In the genomic region with DNA sequence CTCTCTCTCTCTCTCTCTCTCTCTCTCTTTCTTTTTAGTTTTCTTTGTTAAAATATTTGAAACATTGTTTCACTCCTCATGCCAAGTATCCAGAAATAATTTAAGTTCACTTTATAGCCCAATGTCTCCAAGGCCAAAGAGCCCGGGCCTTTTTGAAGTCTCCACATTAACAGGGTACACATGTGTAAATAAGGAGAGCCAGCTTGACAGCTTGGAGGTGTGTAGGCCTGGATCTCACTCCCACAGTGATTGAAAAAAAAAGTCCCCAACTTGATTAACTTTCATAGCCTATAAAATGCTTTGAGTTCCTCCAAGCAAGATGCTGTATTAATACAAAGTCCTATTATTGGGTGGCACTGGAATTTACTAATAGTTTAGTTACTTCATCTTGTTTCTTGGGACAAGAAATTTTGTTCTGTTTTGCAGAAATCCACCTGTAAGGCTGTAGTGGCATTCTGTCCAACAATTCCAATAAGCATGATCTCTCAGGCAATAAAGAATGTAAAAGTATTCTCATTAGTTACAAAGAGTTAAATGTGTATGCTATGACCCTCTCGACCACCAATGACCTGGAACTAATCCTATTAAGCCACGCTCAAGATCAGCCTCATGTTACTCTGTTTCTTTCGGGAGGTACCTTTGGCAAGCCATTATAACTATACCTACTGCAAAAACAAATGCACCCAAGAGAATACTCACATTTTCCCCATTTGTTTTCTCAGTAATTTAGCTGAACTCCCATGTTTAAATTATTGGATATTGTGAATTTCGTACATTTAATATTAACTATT, we compare ENCODE assay signal across 21 mouse cellular contexts.
DNase-seq lines count a peak whose midpoint lies in the region; ATAC-seq lines count a peak whose summit lies in the region.
"Had no signal": no experiment of that assay in that cellular context is flagged by ENCODE, and none has a peak within 500 bp of the region (broad histone marks: within the 10 kb centered on the region; RNA-seq: fewer than 3 reads in every experiment).

No protein-coding gene starts in this region.

- no peak overlapping the region for H3K4me3 ChIP-seq in heart, embryonic 10.5 days
- H3K4me3 ChIP-seq in limb, embryonic 11.5 days (ENCODE audit: low read depth, low read length) = no peak overlapping the region
- H3K4me3 ChIP-seq: embryonic facial prominence, embryonic 15.5 days; erythroblast, embryonic 14.5 days; forebrain, embryonic 10.5 days; gastrocnemius, adult 2 months; hindbrain, embryonic 12.5 days had no signal

- H3K27ac ChIP-seq in heart, embryonic 10.5 days = no peak overlapping the region
- no peak overlapping the region for H3K27ac ChIP-seq in limb, embryonic 11.5 days (replicated peaks; ENCODE audit: low read depth, low read length)
- H3K27ac ChIP-seq: embryonic facial prominence, embryonic 15.5 days; forebrain, embryonic 10.5 days; gastrocnemius, adult 2 months; hindbrain, embryonic 12.5 days had no signal

- H3K9me3 ChIP-seq in heart, embryonic 10.5 days = no peaks in the 10 kb centered on the region
- no peaks in the 10 kb centered on the region for H3K9me3 ChIP-seq in limb, embryonic 11.5 days (ENCODE audit: control insufficient read depth, low read length)
- H3K9me3 ChIP-seq: embryonic facial prominence, embryonic 15.5 days; forebrain, embryonic 10.5 days; hindbrain, embryonic 12.5 days had no signal

- H3K27me3 ChIP-seq in heart, embryonic 10.5 days (ENCODE audit: insufficient read depth, poor library complexity, severe bottlenecking) = no peaks in the 10 kb centered on the region
- H3K27me3 ChIP-seq in limb, embryonic 11.5 days (ENCODE audit: control insufficient read depth, insufficient read depth, low read length) = no peaks in the 10 kb centered on the region
- H3K27me3 ChIP-seq: embryonic facial prominence, embryonic 15.5 days; hindbrain, embryonic 12.5 days had no signal

- H3K36me3 ChIP-seq in heart, embryonic 10.5 days = no peaks in the 10 kb centered on the region
- no peaks in the 10 kb centered on the region for H3K36me3 ChIP-seq in limb, embryonic 11.5 days (ENCODE audit: control insufficient read depth, insufficient read depth, low read length)
- H3K36me3 ChIP-seq: embryonic facial prominence, embryonic 15.5 days; forebrain, embryonic 10.5 days; hindbrain, embryonic 12.5 days had no signal

- peak; percentile 2 for DNase-seq in heart, adult 11 months
- DNase-seq in heart, embryonic 10.5 days (ENCODE audit: low spot score) = no peak
- DNase-seq in embryo, embryonic 10.5 days (ENCODE audit: low spot score) = peak; percentile 56
- no peak for DNase-seq in limb, embryonic 11.5 days (ENCODE audit: low spot score)
- peak; percentile 29 for DNase-seq in mesoderm, embryonic 11.5 days (ENCODE audit: low read depth, low spot score)
- no peak for DNase-seq in kidney, adult 11 months
- DNase-seq: adrenal gland, postnatal 14 days; cerebellum, adult 11-12 months; cerebellum, adult 9-11 months; cerebellum, postnatal 36 days; gastrocnemius, adult 2 months; gastrocnemius, postnatal 25 days; heart, postnatal 10 days; heart, postnatal 4 days had no signal

- H3K4me2 ChIP-seq in limb, embryonic 11.5 days (ENCODE audit: low read depth, severe bottlenecking) = no peak overlapping the region
- H3K4me2 ChIP-seq: embryonic facial prominence, embryonic 15.5 days; hindbrain, embryonic 12.5 days had no signal

- H3K4me1 ChIP-seq in heart, embryonic 10.5 days = no peaks in the 10 kb centered on the region
- 0 out of 2 replicates have a peak, but pooled peaks cover 3% of the 10 kb centered on the region for H3K4me1 ChIP-seq in limb, embryonic 11.5 days (ENCODE audit: control insufficient read depth, insufficient read depth, low read length)
- H3K4me1 ChIP-seq: embryonic facial prominence, embryonic 15.5 days had no signal

- no peak overlapping the region for H3K9ac ChIP-seq in limb, embryonic 11.5 days (ENCODE audit: low read length)
- H3K9ac ChIP-seq: embryonic facial prominence, embryonic 15.5 days; hindbrain, embryonic 12.5 days had no signal

- ATAC-seq in limb, embryonic 11.5 days (ENCODE audit: insufficient number of reproducible peaks, low FRiP score, low TSS enrichment, low read depth) = 0 out of 2 replicates have a peak, but pooled peaks have one; percentile 56
- no peak for ATAC-seq in inflammation-experienced regulatory T-cells, adult 6 months
- ATAC-seq: forebrain, embryonic 14.5 days; hindbrain, embryonic 16.5 days had no signal

- 72% methylated on average over 5 of the region's 5 CpGs for WGBS in heart, embryonic 10.5 days
- WGBS in limb, embryonic 11.5 days = 32% methylated on average over 5 of the region's 5 CpGs

Comparison
In these comparisons a context has a peak if more than half of its experiments do, and no peak if none do; other contexts are left out.
1. DNase-seq: peak in heart, adult 11 months (single experiment), embryo, embryonic 10.5 days (single experiment) and mesoderm, embryonic 11.5 days (single experiment); none in heart, embryonic 10.5 days (single experiment), limb, embryonic 11.5 days (single experiment) and kidney, adult 11 months (single experiment).